Mouse (Mus musculus): ENCODE data around the gene Prps1l3.
"Not testable (repeated sequence)": the region's sequence is repeated elsewhere in the genome, so short reads cannot be mapped to it uniquely, and the experiment has no call there.

Gene Prps1l3

GRCm38 (mm10) chr12:57230192-57230706 is at the start of gene Prps1l3, which contains the start of gene Mipol1:
Gene Prps1l3, plus strand, starts transcription at chr12:57230412.
Gene Mipol1, plus strand, starts transcription at chr12:57230427.
- DNase-seq (ENCODE audit: low spot score), result peak; percentile 68

GRCm38 (mm10) chr12:57184401-57185147 is 45.6 kb upstream of the Prps1l3 start:
- DNase-seq (ENCODE audit: low spot score), result no peak

GRCm38 (mm10) chr12:57185475-57185874 is 44.7 kb upstream of the Prps1l3 start:
- no peak for DNase-seq (ENCODE audit: low spot score)

- no peak for DNase-seq (ENCODE audit: low spot score)
Observed at GRCm38 (mm10) chr12:57186126-57186525, 44.1 kb upstream of the Prps1l3 start.

- no peak for DNase-seq (ENCODE audit: low spot score)
Observed at GRCm38 (mm10) chr12:57187032-57187431, 43.2 kb upstream of the Prps1l3 start.

GRCm38 (mm10) chr12:57194609-57195008 is 35.6 kb upstream of the Prps1l3 start:
- no peak for DNase-seq (ENCODE audit: low spot score)

- DNase-seq (ENCODE audit: low spot score), result no peak
Observed at GRCm38 (mm10) chr12:57196286-57196607, 34.0 kb upstream of the Prps1l3 start.

GRCm38 (mm10) chr12:57196608-57197362 is 33.4 kb upstream of the Prps1l3 start:
- DNase-seq (ENCODE audit: low spot score), result peak; percentile 24

GRCm38 (mm10) chr12:57197363-57198026 is 32.7 kb upstream of the Prps1l3 start, which contains the start of gene Slc25a21:
Gene Slc25a21, minus strand, starts transcription at chr12:57197472.
- no peak for DNase-seq (ENCODE audit: low spot score)

GRCm38 (mm10) chr12:57198269-57198668 is 31.9 kb upstream of the Prps1l3 start:
- no peak for DNase-seq (ENCODE audit: low spot score)

GRCm38 (mm10) chr12:57199427-57199826 is 30.8 kb upstream of the Prps1l3 start:
- DNase-seq (ENCODE audit: low spot score), result no peak

- no peak for DNase-seq (ENCODE audit: low spot score)
Observed at GRCm38 (mm10) chr12:57201901-57202300, 28.3 kb upstream of the Prps1l3 start.

GRCm38 (mm10) chr12:57204276-57204851 is 25.8 kb upstream of the Prps1l3 start:
- no peak for DNase-seq (ENCODE audit: low spot score)

- no peak for DNase-seq (ENCODE audit: low spot score)
Observed at GRCm38 (mm10) chr12:57211353-57212311, 18.6 kb upstream of the Prps1l3 start.

- not testable (repeated sequence) for DNase-seq (ENCODE audit: low spot score)
Observed at GRCm38 (mm10) chr12:57212463-57212862, 17.7 kb upstream of the Prps1l3 start.

GRCm38 (mm10) chr12:57226411-57226810 is 3.8 kb upstream of the Prps1l3 start:
- no peak for DNase-seq (ENCODE audit: low spot score)

GRCm38 (mm10) chr12:57227776-57228175 is 2.4 kb upstream of the Prps1l3 start:
- DNase-seq (ENCODE audit: low spot score), result no peak

- DNase-seq (ENCODE audit: low spot score), result no peak
Observed at GRCm38 (mm10) chr12:57229703-57230102, 509 bp upstream of the Prps1l3 start.

GRCm38 (mm10) chr12:57231085-57231875 is 1.1 kb downstream of the Prps1l3 start:
- no peak for DNase-seq (ENCODE audit: low spot score)

GRCm38 (mm10) chr12:57233386-57233785 is 3.2 kb downstream of the Prps1l3 start:
- DNase-seq (ENCODE audit: low spot score), result no peak
